Mouse (Mus musculus): ENCODE measurements around the gene Dhx32. TPM values are rescaled to one million over a fixed set of nuclear protein-coding genes. Genes with fewer than 3 reads are reported as not detected.

Gene Dhx32
- polyA plus RNA-seq, 1 experiment from 2014 or later = 21.2 TPM

DNA sequence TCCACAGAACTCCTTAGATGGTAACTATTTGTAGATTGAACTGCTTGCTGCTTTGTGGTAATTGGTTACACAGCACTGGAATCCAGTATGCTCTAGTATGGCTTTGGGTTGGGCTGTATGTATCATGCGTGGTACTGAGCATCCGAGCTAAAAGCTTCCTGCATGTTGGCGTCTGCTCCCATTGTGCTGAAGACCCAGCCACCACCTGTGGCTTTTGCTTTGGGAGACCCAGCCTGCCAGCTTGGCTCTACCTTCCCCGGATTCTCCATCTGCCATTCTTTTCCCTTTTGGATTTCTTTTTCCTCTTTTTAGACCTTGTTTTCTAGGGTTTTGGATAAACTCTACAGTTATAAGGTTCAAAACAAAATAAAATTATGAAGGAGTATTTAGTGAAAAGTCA, 7.6 kb upstream of the Dhx32 start:
- Histone ChIP-seq H3K79me2 (ENCODE audit: inconsistent target) (no peaks in the 10 kb centered on the region), H3K36me3 (ENCODE audit: inconsistent target) (no peaks in the 10 kb centered on the region), H3K4me3 (ENCODE audit: inconsistent target) (no peak overlapping the region), H3K27ac (no peak overlapping the region)
- WGBS (ENCODE audit: missing documents) = 94% methylated on average over 4 of the region's 4 CpGs

DNA sequence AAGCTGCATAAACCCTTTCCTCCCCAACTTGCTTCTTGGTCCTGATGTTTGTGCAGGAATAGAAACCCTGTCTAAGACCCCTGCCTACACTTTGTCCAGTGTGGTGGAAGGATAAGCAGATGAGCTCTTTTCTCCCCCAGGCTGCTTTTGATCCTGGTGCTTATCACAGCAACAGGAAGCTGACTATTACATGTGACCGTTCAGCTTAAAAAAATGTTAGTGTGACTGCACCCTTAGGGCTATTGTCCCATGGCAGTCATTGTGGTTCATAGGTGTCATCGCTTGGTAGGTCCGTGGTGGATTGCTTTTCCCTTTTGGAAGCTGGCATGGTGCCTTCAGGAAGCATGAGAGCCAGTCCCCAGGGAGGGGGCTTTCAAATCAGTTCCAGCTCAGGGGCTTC, 5.6 kb upstream of the Dhx32 start:
- H3K79me2 ChIP-seq (ENCODE audit: inconsistent target) = no peaks in the 10 kb centered on the region
- 82% methylated on average over 3 of the region's 3 CpGs for WGBS (ENCODE audit: missing documents)
- no peak overlapping the region for H3K4me3 ChIP-seq (ENCODE audit: inconsistent target)

DNA sequence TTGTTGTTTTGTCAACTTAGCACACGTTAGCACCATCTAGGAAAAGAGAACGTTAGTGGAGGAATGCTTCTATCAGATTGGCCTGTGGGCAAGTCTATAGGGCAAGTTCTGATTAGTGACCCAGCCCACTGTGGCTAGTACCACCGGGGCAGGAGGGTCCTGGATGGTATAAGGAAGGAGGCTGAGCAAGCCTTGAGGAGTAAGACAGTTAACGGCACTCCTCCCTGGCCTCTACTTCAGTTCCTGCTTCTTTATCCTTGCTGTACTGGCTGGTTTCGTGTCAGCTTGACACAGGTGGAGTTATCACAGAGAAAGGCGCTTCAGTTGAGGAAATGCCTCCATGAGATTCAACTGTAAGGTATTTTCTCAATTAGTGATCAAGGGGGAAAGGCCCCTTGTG, 5.0 kb upstream of the Dhx32 start:
- WGBS (ENCODE audit: missing documents) = 97% methylated on average over 6 of the region's 6 CpGs
- Histone ChIP-seq H3K79me2 (ENCODE audit: inconsistent target) (no peaks in the 10 kb centered on the region), H3K27ac (no peak overlapping the region), H3K36me3 (ENCODE audit: inconsistent target) (no peaks in the 10 kb centered on the region), H3K4me3 (ENCODE audit: inconsistent target) (no peak overlapping the region)

More for the DNA sequence above, 5.6 kb upstream of the Dhx32 start:
- H3K36me3 ChIP-seq (ENCODE audit: inconsistent target) = no peaks in the 10 kb centered on the region
- no peak overlapping the region for H3K27ac ChIP-seq

DNA sequence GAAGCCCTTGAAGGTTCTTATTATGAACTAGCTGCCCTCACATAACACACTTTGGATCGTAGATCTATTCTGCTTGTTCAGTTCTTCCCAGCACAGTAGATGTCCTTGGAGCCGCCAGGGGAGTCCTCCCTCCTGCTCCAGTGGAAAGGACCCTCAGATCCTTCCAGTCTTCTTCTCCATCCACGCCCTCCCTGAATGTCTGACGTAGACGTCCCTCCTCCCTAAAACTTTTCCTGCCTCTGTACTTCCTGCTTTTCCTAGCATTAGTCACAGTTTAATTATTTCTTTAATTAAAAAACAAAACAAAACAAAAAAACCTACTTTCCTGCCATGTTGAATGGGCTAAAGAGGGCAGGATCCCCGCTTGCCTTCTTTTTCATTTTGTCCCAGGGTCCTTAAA, 535 bp downstream of the Dhx32 start:
- Histone ChIP-seq H3K27ac (no peak overlapping the region), H3K36me3 (ENCODE audit: inconsistent target) (no peaks in the 10 kb centered on the region), H3K4me3 (ENCODE audit: inconsistent target) (no peak overlapping the region), H3K79me2 (ENCODE audit: inconsistent target) (no peaks in the 10 kb centered on the region)
- WGBS (ENCODE audit: missing documents) = 92% methylated on average over 6 of the region's 6 CpGs

DNA sequence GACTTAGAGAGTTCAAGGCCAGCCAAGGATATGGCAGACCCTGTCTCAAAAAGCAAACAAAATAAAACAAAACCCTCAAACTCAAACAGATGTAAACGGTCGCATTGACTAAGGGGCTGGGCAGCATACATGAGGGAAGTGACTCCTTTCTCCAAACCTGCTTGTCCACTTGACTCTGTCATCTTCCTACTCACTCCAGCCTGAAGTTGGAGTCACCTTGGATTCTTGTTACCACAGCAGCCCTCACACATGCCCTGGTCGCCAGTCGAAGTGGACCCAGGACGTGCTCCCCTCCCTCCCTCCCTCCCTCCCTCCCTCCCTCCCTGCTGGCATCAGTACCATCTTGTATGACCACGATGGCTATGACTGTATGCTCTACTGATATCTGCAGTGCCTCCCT, 943 bp downstream of the Dhx32 start:
- Histone ChIP-seq H3K79me2 (ENCODE audit: inconsistent target) (no peaks in the 10 kb centered on the region), H3K27ac (no peak overlapping the region), H3K4me3 (ENCODE audit: inconsistent target) (no peak overlapping the region), H3K36me3 (ENCODE audit: inconsistent target) (no peaks in the 10 kb centered on the region)
- WGBS (ENCODE audit: missing documents) = 86% methylated on average over 5 of the region's 6 CpGs

DNA sequence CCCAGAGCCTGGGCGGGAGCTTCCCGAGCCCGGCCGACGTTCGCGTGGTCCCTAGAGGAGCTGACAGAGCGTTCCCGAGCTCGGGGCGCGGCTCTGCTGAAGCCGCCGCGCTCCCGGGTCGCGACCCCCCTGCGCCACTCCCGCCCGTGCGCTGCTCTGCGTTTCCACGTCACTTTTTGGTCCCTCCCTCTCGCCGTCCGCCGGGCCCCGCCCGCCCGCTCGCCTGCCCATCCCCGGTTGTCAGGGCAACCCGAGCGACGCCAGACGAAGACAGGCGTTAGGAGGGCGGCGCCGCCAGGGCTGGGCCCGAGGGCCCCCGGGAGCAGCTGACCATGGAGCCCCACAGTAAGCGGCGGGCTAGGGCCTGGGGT, 5.9 kb downstream of the Dhx32 start, which contains the start of gene Fank1:
Gene Fank1, plus strand, starts transcription at position 236 of the 371 bp plus-strand sequence.
- H3K27ac ChIP-seq = no peak within 1 kb of the TSS
- H3K36me3 ChIP-seq (ENCODE audit: inconsistent target) = no peaks in the 10 kb centered on the region
- peak within 1 kb of the TSS; percentile 82 for H3K4me3 ChIP-seq (ENCODE audit: inconsistent target)
- WGBS (ENCODE audit: missing documents) = 0% methylated on average over 45 of the region's 45 CpGs
- H3K79me2 ChIP-seq (ENCODE audit: inconsistent target) = peaks cover 29% of the 10 kb centered on the region; the same call in 1 of the 2 replicates

DNA sequence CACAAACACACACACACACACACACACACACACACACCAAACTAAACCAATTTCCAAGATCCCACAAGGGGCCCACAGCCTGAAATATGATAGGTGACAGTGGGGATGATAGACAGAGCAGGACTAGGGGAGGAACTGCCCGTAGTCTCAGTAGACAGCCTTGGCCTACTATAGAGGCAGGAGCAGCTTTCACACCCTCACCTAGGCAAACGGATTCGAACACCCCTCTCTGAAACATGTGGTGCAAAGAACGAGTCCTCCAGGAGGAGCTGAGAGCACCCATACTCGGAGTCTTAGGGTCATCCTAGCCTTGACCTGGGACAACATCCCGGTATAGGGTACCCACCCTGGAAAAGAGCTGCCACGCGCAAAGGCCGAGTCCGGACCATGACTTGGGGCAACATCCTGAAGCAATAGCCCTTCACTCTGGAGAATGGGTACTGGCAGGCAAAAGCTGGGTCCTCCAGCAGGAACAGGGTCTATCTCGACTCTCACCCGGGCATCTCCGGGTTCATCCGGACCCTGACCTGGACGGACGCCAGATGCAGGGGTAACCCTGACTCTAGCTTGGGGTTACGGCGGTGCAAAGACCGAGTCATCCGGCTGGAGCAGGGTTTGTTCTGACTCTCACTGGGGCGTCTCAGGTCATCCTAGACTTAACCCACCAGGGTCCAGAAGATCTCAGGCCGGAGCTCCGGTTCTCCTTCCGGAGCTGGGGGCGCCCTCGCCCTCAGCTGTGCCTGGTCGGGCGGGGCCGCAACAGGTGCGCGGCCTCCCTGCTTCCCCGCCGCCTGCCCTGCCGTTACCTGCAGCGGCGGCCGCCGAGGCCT, 6.5 kb downstream of the Dhx32 start:
- peaks cover 35% of the 10 kb centered on the region; the same call in 1 of the 2 replicates for H3K79me2 ChIP-seq (ENCODE audit: inconsistent target)
- 4% methylated on average over 38 of the region's 38 CpGs for WGBS (ENCODE audit: missing documents)
- peak overlapping the region; percentile 82 for H3K4me3 ChIP-seq (ENCODE audit: inconsistent target)
- H3K27ac ChIP-seq = no peak overlapping the region
- H3K36me3 ChIP-seq (ENCODE audit: inconsistent target) = no peaks in the 10 kb centered on the region

DNA sequence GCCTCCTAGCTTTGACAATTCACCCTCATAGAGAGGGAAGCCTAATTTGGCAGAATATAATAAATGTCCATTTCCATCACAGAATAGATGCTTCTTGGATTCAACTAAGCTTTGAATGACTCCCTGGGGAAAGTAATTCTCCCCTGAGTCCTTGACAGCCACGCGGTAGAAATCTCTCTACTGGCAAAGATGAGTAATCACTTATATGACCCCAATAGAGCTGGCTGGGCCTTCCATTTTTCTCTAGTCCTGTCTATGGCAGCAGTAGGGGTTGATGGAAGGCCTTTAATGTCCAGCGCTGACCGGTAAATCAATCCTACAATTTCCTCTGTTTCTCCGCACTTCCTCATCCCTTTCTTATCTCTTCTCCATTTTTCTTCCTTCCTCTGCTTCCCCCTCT, 7.3 kb downstream of the Dhx32 start:
- Histone ChIP-seq H3K79me2 (ENCODE audit: inconsistent target) (peaks cover 44% of the 10 kb centered on the region; the same call in 1 of the 2 replicates), H3K36me3 (ENCODE audit: inconsistent target) (no peaks in the 10 kb centered on the region), H3K4me3 (ENCODE audit: inconsistent target) (no peak overlapping the region), H3K27ac (no peak overlapping the region)
- 75% methylated on average over 5 of the region's 5 CpGs for WGBS (ENCODE audit: missing documents)

DNA sequence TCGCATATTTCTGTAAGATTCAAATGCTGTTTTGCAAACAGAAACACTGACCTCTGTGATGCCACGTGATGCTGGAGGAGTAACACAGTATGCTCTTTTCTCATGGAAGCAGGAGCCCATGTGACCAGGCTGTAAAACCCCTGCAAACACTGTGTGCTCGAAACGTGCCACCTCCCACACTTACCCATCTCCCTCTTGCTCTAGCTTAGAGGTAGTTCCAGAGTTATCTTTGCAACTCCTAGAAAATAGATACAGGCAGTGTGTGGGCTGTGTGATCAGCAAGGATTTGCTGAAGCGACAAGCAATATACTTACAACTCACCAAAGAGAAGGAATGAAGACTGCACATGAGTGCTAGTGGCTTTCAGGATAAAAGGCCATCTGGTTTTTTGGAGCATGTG, 14.0 kb downstream of the Dhx32 start:
- Histone ChIP-seq H3K79me2 (ENCODE audit: inconsistent target) (peaks cover 51% of the 10 kb centered on the region; the same call in 1 of the 2 replicates), H3K4me3 (ENCODE audit: inconsistent target) (no peak overlapping the region), H3K27ac (no peak overlapping the region), H3K36me3 (ENCODE audit: inconsistent target) (no peaks in the 10 kb centered on the region)
- 93% methylated on average over 5 of the region's 5 CpGs for WGBS (ENCODE audit: missing documents)

DNA sequence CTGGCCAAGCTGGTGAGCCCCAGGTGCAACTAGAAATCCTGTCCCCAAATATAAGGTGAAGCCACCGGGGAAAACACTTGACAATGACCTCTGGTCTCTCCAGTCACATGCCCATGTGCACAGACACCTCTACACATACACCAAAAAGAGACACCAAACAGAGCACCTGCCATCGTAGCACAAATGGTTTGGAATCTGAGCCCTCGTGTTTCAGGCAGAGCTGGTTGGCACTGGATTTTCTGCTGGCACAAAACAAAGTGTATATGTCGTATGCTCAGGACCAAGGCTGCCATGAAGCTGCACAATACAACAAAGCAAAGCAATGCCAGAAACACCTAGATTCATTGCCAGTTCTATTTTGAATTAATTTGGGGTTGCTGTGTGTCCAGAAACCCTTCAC, 14.5 kb downstream of the Dhx32 start:
- 96% methylated on average over 4 of the region's 4 CpGs for WGBS (ENCODE audit: missing documents)
- Histone ChIP-seq H3K79me2 (ENCODE audit: inconsistent target) (peaks cover 46% of the 10 kb centered on the region; the same call in 1 of the 2 replicates), H3K4me3 (ENCODE audit: inconsistent target) (no peak overlapping the region), H3K36me3 (ENCODE audit: inconsistent target) (no peaks in the 10 kb centered on the region), H3K27ac (no peak overlapping the region)

DNA sequence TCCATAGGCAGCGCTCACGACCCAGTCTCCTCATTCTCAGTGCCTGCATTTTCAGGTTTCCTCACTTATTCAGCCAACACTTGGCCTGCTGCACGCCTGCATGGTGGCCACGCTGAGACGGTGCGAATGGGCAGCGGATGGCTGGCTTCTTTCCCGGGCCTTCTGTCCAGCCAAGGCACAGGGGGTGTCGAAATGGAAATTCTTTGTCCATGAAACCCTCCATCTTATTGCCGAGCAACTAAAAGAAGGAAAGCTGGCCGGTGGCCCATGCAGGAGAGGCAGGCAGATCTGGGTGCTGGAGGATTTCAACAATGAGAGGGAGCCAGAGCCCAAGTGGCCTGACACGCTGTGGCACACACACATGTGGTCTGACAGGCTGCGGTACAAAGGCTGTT, 16.7 kb downstream of the Dhx32 start:
- H3K4me3 ChIP-seq (ENCODE audit: inconsistent target) = no peak overlapping the region
- H3K36me3 ChIP-seq (ENCODE audit: inconsistent target) = no peaks in the 10 kb centered on the region
- 94% methylated on average over 13 of the region's 13 CpGs for WGBS (ENCODE audit: missing documents)
- H3K79me2 ChIP-seq (ENCODE audit: inconsistent target) = peaks cover 28% of the 10 kb centered on the region; the same call in 1 of the 2 replicates
- no peak overlapping the region for H3K27ac ChIP-seq

DNA sequence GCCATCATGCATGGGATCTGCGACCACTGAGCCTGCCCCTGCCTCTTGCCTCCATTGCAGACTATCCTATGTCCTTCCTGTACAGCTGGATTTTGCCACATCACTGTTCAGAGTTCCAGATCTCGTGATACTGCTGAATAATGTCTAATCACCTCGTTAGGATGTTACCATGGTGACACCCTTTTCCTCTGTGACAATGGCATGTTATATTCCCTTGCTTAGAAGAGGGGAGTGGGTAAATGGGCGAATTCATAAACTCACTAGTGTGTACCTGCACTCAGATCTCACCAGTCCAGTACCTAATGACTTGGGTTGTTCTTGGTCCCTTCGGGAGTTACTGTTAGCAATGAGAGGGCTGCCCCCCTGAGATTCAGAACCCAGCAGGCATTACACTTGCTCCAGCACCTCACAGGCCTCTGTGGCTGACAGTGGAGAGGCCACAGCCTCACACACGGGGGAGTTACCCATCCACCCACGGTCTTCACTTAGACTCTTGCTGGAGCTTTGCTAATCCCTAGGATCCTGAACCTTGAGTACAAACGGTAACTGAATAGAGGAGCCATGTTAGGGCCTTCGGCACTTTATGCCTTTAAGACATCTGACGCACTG, 17.2 kb downstream of the Dhx32 start:
- no peak overlapping the region for H3K27ac ChIP-seq
- peaks cover 24% of the 10 kb centered on the region; the same call in 1 of the 2 replicates for H3K79me2 ChIP-seq (ENCODE audit: inconsistent target)
- H3K4me3 ChIP-seq (ENCODE audit: inconsistent target) = no peak overlapping the region
- WGBS (ENCODE audit: missing documents) = 90% methylated on average over 10 of the region's 10 CpGs
- no peaks in the 10 kb centered on the region for H3K36me3 ChIP-seq (ENCODE audit: inconsistent target)

DNA sequence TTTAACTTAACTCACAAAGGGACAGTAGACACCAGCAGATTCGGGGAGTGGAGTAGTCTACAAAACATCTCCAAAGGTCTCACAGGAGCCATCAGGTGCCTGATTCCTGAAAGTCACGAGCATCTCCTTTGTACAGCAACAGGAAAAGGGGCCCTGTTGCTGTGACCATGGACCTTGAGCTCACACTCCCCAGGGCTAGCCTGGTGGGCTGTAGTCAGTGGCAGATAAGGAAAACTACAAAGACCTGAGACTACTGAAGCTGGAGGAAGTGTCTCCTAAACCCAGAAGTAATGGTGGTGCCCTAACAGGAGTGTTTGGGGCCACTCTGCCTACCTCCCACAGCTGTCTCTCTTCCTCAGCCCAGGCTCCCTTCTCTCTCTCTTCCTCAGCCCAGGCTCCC, 18.1 kb downstream of the Dhx32 start:
- WGBS (ENCODE audit: missing documents) = 93% methylated on average over 2 of the region's 2 CpGs
- H3K36me3 ChIP-seq (ENCODE audit: inconsistent target) = 0 out of 2 replicates have a peak, but pooled peaks cover 3% of the 10 kb centered on the region

DNA sequence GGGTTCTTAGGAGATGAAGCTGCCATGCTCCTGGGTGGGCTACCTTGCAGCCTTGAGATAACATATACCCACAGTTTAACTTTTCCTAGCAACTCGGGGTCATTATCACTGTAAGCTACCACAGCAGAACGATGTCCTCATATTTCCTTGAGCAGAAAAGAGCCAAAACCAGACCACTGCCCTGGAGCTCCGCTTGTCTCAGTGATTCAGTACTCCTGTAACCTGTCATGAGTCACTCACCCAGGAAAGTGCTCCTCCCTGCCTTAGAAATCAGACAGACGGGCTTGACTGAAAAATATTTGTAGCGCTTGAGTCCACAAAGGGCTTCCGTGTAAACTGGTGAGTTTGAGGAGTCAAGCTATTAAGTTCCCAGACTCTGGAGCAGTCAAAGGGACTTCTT, 19.8 kb downstream of the Dhx32 start:
- Histone ChIP-seq H3K36me3 (ENCODE audit: inconsistent target) (0 out of 2 replicates have a peak, but pooled peaks cover 6% of the 10 kb centered on the region), H3K27ac (no peak overlapping the region), H3K4me3 (ENCODE audit: inconsistent target) (no peak overlapping the region), H3K79me2 (ENCODE audit: inconsistent target) (peaks cover 10% of the 10 kb centered on the region; the same call in 1 of the 2 replicates)
- WGBS (ENCODE audit: missing documents) = 96% methylated on average over 6 of the region's 6 CpGs

More for the DNA sequence above, 18.1 kb downstream of the Dhx32 start:
- no peak overlapping the region for H3K4me3 ChIP-seq (ENCODE audit: inconsistent target)
- H3K79me2 ChIP-seq (ENCODE audit: inconsistent target) = peaks cover 16% of the 10 kb centered on the region; the same call in 1 of the 2 replicates
- no peak overlapping the region for H3K27ac ChIP-seq
